Mouse (Mus musculus): ENCODE data around the gene Stx5a. TPM values are rescaled to one million over a fixed set of nuclear protein-coding genes. Genes with fewer than 3 reads are reported as not detected.

Stx5a gene
- polyA plus RNA-seq, 1 experiment from 2014 or later: 118 TPM

DNA sequence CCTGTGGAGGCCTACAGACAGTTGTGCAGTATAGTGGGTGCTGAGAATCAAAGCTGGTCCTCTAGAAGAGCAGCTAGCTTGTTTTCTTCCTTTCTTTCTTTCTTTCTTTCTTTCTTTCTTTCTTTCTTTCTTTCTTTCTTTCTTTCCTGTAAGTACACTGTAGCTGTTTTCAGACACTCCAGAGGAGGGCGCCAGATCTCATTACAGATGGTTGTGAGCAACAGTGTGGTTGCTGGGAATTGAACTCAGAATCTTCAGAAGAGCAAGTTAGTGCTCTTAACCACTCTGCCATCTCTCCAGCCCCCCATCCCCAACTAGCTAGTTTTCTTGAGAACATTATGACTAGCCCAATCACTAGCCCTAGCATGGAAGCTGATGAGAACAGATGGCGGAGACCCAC, 19.5 kb downstream of the Stx5a start:
- peaks cover 24% of the 10 kb centered on the region for H3K4me1 ChIP-seq
- H3K27me3 ChIP-seq: no peaks in the 10 kb centered on the region
- H3K4me2 ChIP-seq: no peak overlapping the region
- H3K9me3 ChIP-seq (replicated peaks): peaks cover 10% of the 10 kb centered on the region; the same call in 1 of the 2 replicates
- no peak overlapping the region for H3K4me3 ChIP-seq
- H3K9ac ChIP-seq: no peak overlapping the region
- WGBS: 84% methylated on average over 2 of the region's 2 CpGs
- no peak for ATAC-seq
- peaks cover 42% of the 10 kb centered on the region for H3K36me3 ChIP-seq (ENCODE audit: poor library complexity, severe bottlenecking)
- H3K27ac ChIP-seq: no peak overlapping the region

DNA sequence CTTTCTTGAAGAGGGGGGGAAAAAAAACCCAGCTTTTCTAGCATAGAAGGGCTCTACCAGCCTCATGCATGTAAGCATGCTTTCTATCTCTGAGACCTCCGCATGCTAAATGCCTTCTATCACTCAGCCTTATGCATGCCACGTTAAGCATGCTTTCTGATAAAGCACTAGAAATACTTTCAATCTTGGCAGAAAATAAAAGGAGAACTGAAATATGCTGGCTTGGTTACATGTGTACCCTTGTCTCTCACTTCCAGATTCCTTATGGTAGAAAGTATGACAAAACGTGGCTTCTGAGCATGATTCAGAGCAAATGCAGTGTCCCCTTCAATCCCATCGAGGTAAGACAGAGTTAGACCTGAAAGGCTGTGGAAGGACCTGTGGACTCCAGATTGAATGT, 22.1 kb downstream of the Stx5a start:
- no peak overlapping the region for H3K4me3 ChIP-seq
- no peak overlapping the region for H3K9ac ChIP-seq
- H3K4me1 ChIP-seq: peaks cover 8% of the 10 kb centered on the region
- H3K27ac ChIP-seq: no peak overlapping the region
- peaks cover 11% of the 10 kb centered on the region; the same call in 1 of the 2 replicates for H3K9me3 ChIP-seq (replicated peaks)
- ATAC-seq: no peak
- no peak overlapping the region for H3K4me2 ChIP-seq
- peaks cover 66% of the 10 kb centered on the region for H3K36me3 ChIP-seq (ENCODE audit: poor library complexity, severe bottlenecking)
- no peaks in the 10 kb centered on the region for H3K27me3 ChIP-seq
- 97% methylated on average over 4 of the region's 4 CpGs for WGBS

DNA sequence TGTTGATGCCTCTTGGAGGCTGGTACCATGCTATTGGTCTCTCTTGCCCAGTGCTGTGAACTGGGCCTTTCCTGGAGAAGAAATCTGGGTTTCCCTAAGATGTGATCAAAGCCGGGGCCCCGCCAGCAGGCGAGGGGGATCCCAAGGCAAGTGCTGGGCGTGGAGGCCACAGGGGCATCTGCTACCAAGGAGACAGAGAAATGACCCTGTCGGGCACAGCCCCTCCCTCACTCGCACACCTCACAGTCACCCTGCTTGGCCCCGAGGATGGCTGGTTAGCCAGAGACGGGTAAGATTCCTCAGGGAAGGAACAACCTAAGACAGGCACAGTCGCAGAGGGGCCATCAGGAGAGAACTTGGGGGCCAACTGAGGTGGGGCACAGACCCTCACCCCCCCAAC, 24.3 kb downstream of the Stx5a start:
- Histone ChIP-seq H3K4me2 (no peak overlapping the region), H3K27ac (no peak overlapping the region), H3K9ac (no peak overlapping the region), H3K9me3 (replicated peaks) (peaks cover 11% of the 10 kb centered on the region; the same call in 1 of the 2 replicates), H3K36me3 (ENCODE audit: poor library complexity, severe bottlenecking) (peaks cover 89% of the 10 kb centered on the region), H3K4me3 (no peak overlapping the region), H3K4me1 (peaks cover 4% of the 10 kb centered on the region), H3K27me3 (no peaks in the 10 kb centered on the region)
- 97% methylated on average over 9 of the region's 9 CpGs for WGBS
- no peak for ATAC-seq

DNA sequence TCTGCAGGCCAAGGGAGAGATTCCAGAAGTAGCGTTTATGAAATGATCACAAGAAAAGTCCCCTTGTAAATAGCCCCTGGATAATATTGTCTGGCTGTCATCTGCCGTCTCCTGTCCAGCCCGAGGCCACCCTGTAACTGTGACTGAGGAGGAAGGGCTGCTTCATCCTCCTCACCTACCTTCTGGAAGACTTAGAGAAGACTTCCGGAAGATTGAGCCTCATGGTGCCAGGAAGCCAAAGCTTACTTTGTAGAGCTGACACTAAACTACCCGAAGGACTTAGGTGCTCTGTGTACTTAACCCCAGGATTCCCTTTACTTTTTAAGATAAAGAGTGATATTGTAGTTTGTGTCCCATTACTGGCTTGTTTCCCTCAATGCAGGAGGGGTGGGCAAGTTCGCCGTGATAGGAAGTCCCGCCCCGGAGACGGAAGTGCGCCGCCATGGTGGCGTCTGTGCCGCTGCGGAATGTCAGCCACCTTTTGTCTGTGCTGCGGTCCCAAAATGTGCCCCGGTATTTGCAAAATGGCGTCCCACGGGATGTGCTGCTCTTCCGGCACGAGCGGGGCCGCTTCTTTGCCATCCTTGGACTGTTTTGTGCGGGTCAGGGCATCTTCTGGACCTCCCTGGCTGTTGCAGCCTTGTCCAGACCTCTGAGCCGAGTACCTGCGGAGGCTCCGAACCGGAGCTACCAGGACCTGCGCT, 29.5 kb downstream of the Stx5a start, which contains the start of gene Tmem223:
Gene Tmem223, plus strand, starts transcription at position 430 of the 704 bp plus-strand sequence.
- H3K9ac ChIP-seq: peak within 1 kb of the TSS; percentile 96
- peak within 1 kb of the TSS; percentile 75 for H3K4me2 ChIP-seq
- peaks cover 37% of the 10 kb centered on the region for H3K4me1 ChIP-seq
- H3K4me3 ChIP-seq: peak within 1 kb of the TSS; percentile 86
- ATAC-seq: peak; percentile 62
- 20% methylated on average over 29 of the region's 29 CpGs for WGBS
- H3K9me3 ChIP-seq (replicated peaks): peaks cover 1% of the 10 kb centered on the region; the same call in 1 of the 2 replicates
- H3K27ac ChIP-seq: peak within 1 kb of the TSS; percentile 91
- H3K36me3 ChIP-seq (ENCODE audit: poor library complexity, severe bottlenecking): peaks cover 70% of the 10 kb centered on the region
- H3K27me3 ChIP-seq: no peaks in the 10 kb centered on the region

DNA sequence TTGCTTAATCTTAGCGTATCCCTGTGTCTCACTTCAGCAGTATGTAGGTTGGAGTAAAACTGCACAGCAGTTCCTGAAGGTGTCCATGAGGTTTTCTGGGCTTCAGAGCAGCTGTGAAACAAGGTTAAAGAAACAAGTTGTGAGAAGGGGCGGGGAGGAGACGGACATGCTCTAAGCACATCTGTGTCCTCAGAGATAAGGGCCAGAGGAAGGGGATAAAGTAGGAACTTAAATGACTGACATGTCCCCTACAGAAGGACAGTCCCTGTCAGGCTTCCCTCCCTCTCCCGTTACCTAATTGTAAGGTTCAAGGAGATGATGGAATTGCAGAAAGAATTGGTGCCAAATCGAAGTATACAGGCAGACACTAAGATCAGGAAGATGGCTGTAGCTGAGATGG, 31.8 kb downstream of the Stx5a start:
- no peaks in the 10 kb centered on the region for H3K27me3 ChIP-seq
- peaks cover 52% of the 10 kb centered on the region for H3K36me3 ChIP-seq (ENCODE audit: poor library complexity, severe bottlenecking)
- H3K9me3 ChIP-seq (replicated peaks): no peaks in the 10 kb centered on the region
- peak overlapping the region; percentile 100 for H3K4me2 ChIP-seq
- 0 out of 2 replicates have a peak overlapping the region, but pooled peaks have one; percentile 96 for H3K9ac ChIP-seq
- WGBS: 87% methylated on average over 5 of the region's 5 CpGs
- 0 out of 2 replicates have a peak overlapping the region, but pooled peaks have one; percentile 70 for H3K4me3 ChIP-seq
- ATAC-seq: no peak
- peaks cover 38% of the 10 kb centered on the region for H3K4me1 ChIP-seq
- H3K27ac ChIP-seq: peak overlapping the region; percentile 99; the same call in 1 of the 2 replicates

DNA sequence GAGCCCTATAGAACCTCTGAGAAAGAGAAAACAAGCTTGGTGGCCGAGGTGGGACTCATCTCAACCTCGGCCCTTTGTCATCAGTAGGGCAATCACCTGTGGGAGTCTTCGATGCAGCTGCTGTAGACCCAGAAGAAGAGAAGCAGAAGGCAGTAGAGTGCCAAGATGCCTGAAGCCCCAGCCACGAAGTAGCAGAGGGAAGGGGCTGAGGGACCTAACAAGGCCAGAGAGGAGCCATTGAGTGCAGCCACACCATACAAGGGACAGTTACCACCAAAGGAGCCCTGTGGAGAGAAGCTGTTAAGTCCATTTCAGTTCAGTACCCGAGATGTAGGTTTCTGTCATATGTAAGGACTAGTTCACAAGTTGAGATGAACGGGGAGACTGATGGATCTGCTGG, 32.2 kb downstream of the Stx5a start:
- peak overlapping the region; percentile 100 for H3K4me2 ChIP-seq
- peak overlapping the region; percentile 99; the same call in 1 of the 2 replicates for H3K27ac ChIP-seq
- peaks cover 38% of the 10 kb centered on the region for H3K4me1 ChIP-seq
- no peaks in the 10 kb centered on the region for H3K27me3 ChIP-seq
- ATAC-seq: no peak
- H3K4me3 ChIP-seq: peak overlapping the region; percentile 70
- H3K9ac ChIP-seq: peak overlapping the region; percentile 96
- H3K36me3 ChIP-seq (ENCODE audit: poor library complexity, severe bottlenecking): peaks cover 52% of the 10 kb centered on the region
- WGBS: 68% methylated on average over 6 of the region's 6 CpGs
- H3K9me3 ChIP-seq (replicated peaks): no peaks in the 10 kb centered on the region

DNA sequence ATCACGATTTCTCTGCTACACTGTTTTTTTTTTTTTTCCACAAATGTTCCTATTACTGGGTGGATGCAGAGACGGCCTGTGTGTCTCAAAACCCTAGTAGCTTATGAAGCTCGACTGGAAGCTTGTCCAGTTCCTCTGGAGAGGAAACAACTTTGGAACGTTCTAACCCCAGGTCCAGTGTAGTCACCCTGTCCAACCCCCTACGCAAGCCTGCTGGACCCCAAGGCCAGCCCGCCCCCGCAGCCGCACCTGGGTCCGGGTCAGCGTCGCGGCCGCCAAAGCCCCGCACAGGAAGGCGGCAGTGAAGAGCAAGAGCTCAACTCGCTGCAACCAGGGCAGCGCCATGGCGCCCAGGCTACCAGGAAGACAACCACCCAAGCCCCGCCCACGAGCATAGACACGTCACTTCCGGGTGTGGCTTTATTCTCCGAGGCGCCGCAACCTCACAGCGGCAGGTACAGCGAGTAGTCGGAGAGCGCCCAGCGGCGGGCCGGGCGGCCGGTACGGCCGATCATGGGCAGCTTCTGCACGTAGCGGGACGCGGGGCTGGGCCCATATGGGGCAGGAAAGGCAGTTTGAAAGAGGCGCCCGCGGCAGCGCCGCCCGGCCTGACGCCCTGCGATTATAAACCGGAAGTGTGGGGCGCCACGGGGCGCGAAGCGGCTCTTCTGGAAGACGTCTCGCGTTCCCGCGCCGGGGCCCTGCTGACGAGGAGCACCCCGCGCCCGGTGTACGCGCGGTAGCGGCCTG, 33.0 kb downstream of the Stx5a start, which contains the start of gene Tmem179b:
Gene Tmem179b, minus strand, starts transcription at position 382 of the 750 bp plus-strand sequence.
- H3K4me1 ChIP-seq: peaks cover 38% of the 10 kb centered on the region
- peaks cover 49% of the 10 kb centered on the region for H3K36me3 ChIP-seq (ENCODE audit: poor library complexity, severe bottlenecking)
- H3K27me3 ChIP-seq: no peaks in the 10 kb centered on the region
- peak within 1 kb of the TSS; percentile 70 for H3K4me3 ChIP-seq
- WGBS: under 1% methylated on average over 68 of the region's 68 CpGs
- ATAC-seq: peak; percentile 95
- H3K27ac ChIP-seq: peak within 1 kb of the TSS; percentile 99
- no peaks in the 10 kb centered on the region for H3K9me3 ChIP-seq (replicated peaks)
- H3K4me2 ChIP-seq: peak within 1 kb of the TSS; percentile 100
- peak within 1 kb of the TSS; percentile 96 for H3K9ac ChIP-seq

DNA sequence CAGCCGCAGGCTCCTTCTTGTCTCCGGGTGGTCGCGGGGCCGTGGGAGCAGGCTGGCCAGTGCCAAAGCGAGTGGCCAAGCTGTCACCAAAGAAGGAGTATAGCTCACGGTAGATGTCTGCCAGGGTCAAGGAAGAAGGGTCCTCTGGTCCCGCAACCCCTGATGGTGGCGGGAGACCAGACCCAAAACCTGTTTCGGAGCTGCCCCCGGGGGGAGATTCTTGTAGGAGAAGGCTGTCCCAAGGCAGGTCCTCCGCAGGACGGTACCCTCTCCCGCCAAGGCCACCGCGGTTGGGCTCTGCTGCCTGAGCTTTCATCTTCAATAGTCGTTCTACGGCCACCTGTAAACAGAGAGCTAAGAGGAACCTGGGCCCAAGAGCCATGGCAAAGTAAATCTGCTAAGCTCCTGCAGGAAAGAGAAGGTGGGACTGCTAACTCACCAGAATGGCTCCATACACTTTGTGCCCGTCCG, 33.8 kb downstream of the Stx5a start:
- Histone ChIP-seq H3K27ac (peak overlapping the region; percentile 99), H3K4me2 (peak overlapping the region; percentile 100), H3K27me3 (no peaks in the 10 kb centered on the region), H3K9ac (peak overlapping the region; percentile 96), H3K4me3 (peak overlapping the region; percentile 70), H3K4me1 (peaks cover 38% of the 10 kb centered on the region), H3K36me3 (ENCODE audit: poor library complexity, severe bottlenecking) (peaks cover 46% of the 10 kb centered on the region), H3K9me3 (replicated peaks) (no peaks in the 10 kb centered on the region)
- no peak for ATAC-seq
- WGBS: 6% methylated on average over 20 of the region's 20 CpGs

DNA sequence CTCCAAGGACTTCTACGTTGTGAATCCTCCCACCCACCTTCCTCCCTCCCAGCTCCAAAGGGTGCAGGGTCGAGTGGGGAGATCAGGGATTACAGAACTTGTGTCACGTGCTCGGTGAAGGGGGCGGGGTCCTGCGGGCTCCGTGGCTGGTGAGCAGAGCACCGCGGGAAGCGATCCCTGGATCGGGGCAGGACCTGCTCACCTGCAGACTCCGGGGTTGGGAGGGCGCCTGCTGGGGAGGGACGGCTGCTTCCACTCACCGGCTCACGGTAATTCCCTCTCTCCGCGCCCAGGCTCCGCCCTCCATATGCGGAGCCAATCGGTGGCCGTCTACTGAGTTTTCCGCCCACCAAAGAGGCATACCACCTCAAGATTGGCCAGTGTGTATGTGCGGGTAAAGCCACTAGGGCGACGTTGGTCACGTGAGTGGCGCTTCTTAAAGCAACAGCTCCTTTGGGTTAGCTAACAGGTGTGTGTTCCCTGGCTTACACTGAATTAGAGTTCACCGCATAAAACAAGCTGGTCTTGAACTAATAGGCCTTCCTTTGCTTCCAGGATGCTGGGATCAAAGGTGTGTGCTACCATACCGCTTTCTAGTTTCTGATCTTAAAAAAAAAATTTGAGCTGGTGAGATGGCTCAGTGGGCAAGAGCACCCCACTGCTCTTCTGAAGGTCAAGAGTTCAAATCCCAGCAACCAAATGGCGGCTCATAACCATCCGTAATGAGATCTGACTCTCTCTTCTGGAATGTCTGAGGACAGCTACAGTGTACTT, 45.0 kb downstream of the Stx5a start, which contains the start of gene Taf6l:
Gene Taf6l, minus strand, starts transcription at position 410 of the 774 bp plus-strand sequence.
- Histone ChIP-seq H3K36me3 (ENCODE audit: poor library complexity, severe bottlenecking) (peaks cover 37% of the 10 kb centered on the region), H3K4me3 (peak within 1 kb of the TSS; percentile 76), H3K4me1 (peaks cover 15% of the 10 kb centered on the region), H3K9me3 (replicated peaks) (no peaks in the 10 kb centered on the region), H3K27ac (peak within 1 kb of the TSS; percentile 68), H3K9ac (peak within 1 kb of the TSS; percentile 71), H3K4me2 (peak within 1 kb of the TSS; percentile 78), H3K27me3 (no peaks in the 10 kb centered on the region)
- 1% methylated on average over 32 of the region's 32 CpGs for WGBS
- ATAC-seq: peak; percentile 100

DNA sequence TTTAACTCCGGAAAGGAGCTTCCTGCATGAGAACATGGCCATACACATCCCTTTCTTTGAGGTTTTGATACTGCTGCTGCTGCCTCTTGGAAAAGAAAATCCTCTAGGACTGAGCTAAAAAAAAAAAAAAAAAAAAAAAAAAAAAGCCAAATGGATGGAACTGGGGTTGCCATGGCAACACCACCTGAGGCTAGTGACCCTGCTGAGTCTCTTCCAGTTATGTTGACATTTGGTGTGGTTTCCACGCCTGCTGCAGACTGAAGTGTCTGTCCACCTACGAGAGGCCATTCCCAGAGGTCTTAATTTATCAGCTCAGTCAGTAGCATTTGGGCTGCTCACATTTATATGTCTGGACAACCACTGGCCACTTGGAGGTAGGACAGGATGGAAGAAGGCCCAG, 47.3 kb downstream of the Stx5a start:
- no peak overlapping the region for H3K4me3 ChIP-seq
- peak overlapping the region; percentile 3; the same call in 1 of the 2 replicates for H3K27ac ChIP-seq
- no peaks in the 10 kb centered on the region for H3K9me3 ChIP-seq (replicated peaks)
- H3K36me3 ChIP-seq (ENCODE audit: poor library complexity, severe bottlenecking): peaks cover 31% of the 10 kb centered on the region
- H3K4me1 ChIP-seq: peaks cover 15% of the 10 kb centered on the region
- H3K9ac ChIP-seq: no peak overlapping the region
- no peak overlapping the region for H3K4me2 ChIP-seq
- 23% methylated on average over 3 of the region's 3 CpGs for WGBS
- ATAC-seq: no peak
- no peaks in the 10 kb centered on the region for H3K27me3 ChIP-seq

DNA sequence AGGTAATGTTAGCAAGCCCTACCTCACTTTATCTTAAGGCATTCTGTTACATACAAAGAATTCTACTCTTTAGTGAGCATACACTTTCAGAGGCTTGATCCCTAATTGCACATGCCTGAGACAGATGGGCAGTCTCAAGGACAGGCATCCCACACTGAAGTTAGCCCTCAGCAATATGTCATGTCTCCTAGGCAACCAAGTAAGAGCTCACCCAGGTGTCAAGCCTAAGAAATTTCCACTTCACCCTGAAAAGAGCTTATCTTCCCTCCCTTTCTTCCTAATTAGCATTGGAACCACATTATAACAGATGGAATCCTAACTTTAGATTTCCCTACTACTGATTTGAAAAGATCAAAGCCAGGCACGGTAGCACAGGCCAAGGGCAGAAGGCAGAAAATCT, 48.0 kb downstream of the Stx5a start:
- H3K4me2 ChIP-seq: no peak overlapping the region
- ATAC-seq: no peak
- peaks cover 15% of the 10 kb centered on the region for H3K4me1 ChIP-seq
- peak overlapping the region; percentile 3; the same call in 1 of the 2 replicates for H3K27ac ChIP-seq
- 29% methylated on average over 1 of the region's 1 CpGs for WGBS
- H3K36me3 ChIP-seq (ENCODE audit: poor library complexity, severe bottlenecking): peaks cover 31% of the 10 kb centered on the region
- H3K9me3 ChIP-seq (replicated peaks): no peaks in the 10 kb centered on the region
- H3K27me3 ChIP-seq: no peaks in the 10 kb centered on the region
- no peak overlapping the region for H3K9ac ChIP-seq
- H3K4me3 ChIP-seq: no peak overlapping the region

All from forebrain, embryonic 13.5 days (tissue).